Mouse (Mus musculus) lung, embryonic 15.5 days (tissue): ENCODE results near the gene Nipbl. TPM values are rescaled to one million over a fixed set of nuclear protein-coding genes. Genes with fewer than 3 reads are reported as not detected.
"Not testable (repeated sequence)": the region's sequence is repeated elsewhere in the genome, so short reads cannot be mapped to it uniquely, and the experiment has no call there.

Experiments used
- ATAC-seq: fragments of 200-750 bp; cut with Nextera tagmentation; 2 replicates; pipeline ENCODE4 v1.8.0; 2017; ENCODE audit warnings: moderate number of reproducible peaks, borderline replicate concordance; ENCODE audit not compliant: low FRiP score, low TSS enrichment; ENCODE audit errors: extremely low read depth
- H3K27ac ChIP-seq: fragments of 300-500 bp; sonication (generic); 2 replicates; pipeline ENCODE4 v1.5.1; 2015; ENCODE audit warnings: moderate library complexity, mild to moderate bottlenecking, inconsistent platforms
- H3K27me3 ChIP-seq: fragments of 300-500 bp; sonication (generic); 2 replicates; pipeline ENCODE4 v1.6.1; 2015; ENCODE audit warnings: inconsistent platforms
- H3K36me3 ChIP-seq: fragments of 300-500 bp; sonication (generic); 2 replicates; pipeline ENCODE4 v1.6.1; 2015; ENCODE audit warnings: inconsistent platforms
- H3K4me1 ChIP-seq: fragments of 300-500 bp; sonication (generic); 2 replicates; pipeline ENCODE4 v1.6.1; 2015; ENCODE audit warnings: inconsistent platforms
- H3K4me2 ChIP-seq: fragments of 300-500 bp; sonication (generic); 2 replicates; pipeline ENCODE4 v1.6.1; 2015; ENCODE audit warnings: inconsistent platforms, mild to moderate bottlenecking, moderate library complexity
- H3K4me3 ChIP-seq: fragments of 300-500 bp; sonication (generic); 2 replicates; pipeline ENCODE4 v1.5.1; 2015; ENCODE audit warnings: mild to moderate bottlenecking, inconsistent platforms
- H3K9ac ChIP-seq: fragments of 300-500 bp; sonication (generic); 2 replicates; pipeline ENCODE4 v1.6.1; 2015; ENCODE audit warnings: inconsistent platforms
- H3K9me3 ChIP-seq: fragments of 300-500 bp; sonication (generic); 2 replicates; pipeline ENCODE4 v1.6.1; 2016; ENCODE audit warnings: inconsistent platforms
- WGBS: fragments of 180-500 bp; shearing (Covaris S2); methylation state at CpG from one replicate; pipeline ENCODE4 v1.1.7; 2015; 5-methylcytosine and 5-hydroxymethylcytosine counted together
- polyA plus RNA-seq: library from polyadenylated mRNA; unstranded; fragments of >200 nt; fragmentation: Nextera tagmentation; extraction: Ambion mirVana; gene quantifications from 2 replicates; pipeline ENCODE4 v1.2.1, GENCODE M21; 2015

Gene Nipbl
- 16.2 and 16.9 TPM in 2 replicates for polyA plus RNA-seq

GRCm38 (mm10) chr15:8443926-8444889, at the start of gene Nipbl:
Gene Nipbl, minus strand, starts transcription at chr15:8444463.
- peak within 1 kb of the TSS; percentile 96 for H3K9ac ChIP-seq
- H3K4me2 ChIP-seq = peak within 1 kb of the TSS; percentile 74
- ATAC-seq = peak; percentile 90
- peaks cover 18% of the 10 kb centered on the region for H3K4me1 ChIP-seq
- no peaks in the 10 kb centered on the region for H3K27me3 ChIP-seq
- peak within 1 kb of the TSS; percentile 89 for H3K4me3 ChIP-seq
- H3K9me3 ChIP-seq = no peaks in the 10 kb centered on the region
- H3K36me3 ChIP-seq = no peaks in the 10 kb centered on the region
- peak within 1 kb of the TSS; percentile 99 for H3K27ac ChIP-seq
- WGBS = under 1% methylated on average over 68 of the region's 102 CpGs

- no peak for ATAC-seq
- H3K9ac ChIP-seq = no peak overlapping the region
- no peak overlapping the region for H3K27ac ChIP-seq
- H3K36me3 ChIP-seq = no peaks in the 10 kb centered on the region
- no peak overlapping the region for H3K4me3 ChIP-seq
- no peaks in the 10 kb centered on the region for H3K9me3 ChIP-seq
- WGBS = 55% methylated on average over 6 of the region's 6 CpGs
- no peaks in the 10 kb centered on the region for H3K27me3 ChIP-seq
- no peak overlapping the region for H3K4me2 ChIP-seq
- H3K4me1 ChIP-seq = no peaks in the 10 kb centered on the region
Observed at GRCm38 (mm10) chr15:8485261-8485660, 41.0 kb upstream of the Nipbl start.

GRCm38 (mm10) chr15:8469006-8469575, 24.8 kb upstream of the Nipbl start:
- Histone ChIP-seq H3K4me1 (no peaks in the 10 kb centered on the region), H3K27ac (no peak overlapping the region), H3K4me3 (no peak overlapping the region), H3K36me3 (no peaks in the 10 kb centered on the region), H3K4me2 (no peak overlapping the region), H3K27me3 (no peaks in the 10 kb centered on the region), H3K9ac (no peak overlapping the region), H3K9me3 (no peaks in the 10 kb centered on the region)
- WGBS = 32% methylated on average over 4 of the region's 4 CpGs
- ATAC-seq = no peak

GRCm38 (mm10) chr15:8463521-8463920, 19.3 kb upstream of the Nipbl start:
- Histone ChIP-seq H3K9me3 (no peaks in the 10 kb centered on the region), H3K4me3 (no peak overlapping the region), H3K4me2 (no peak overlapping the region), H3K9ac (no peak overlapping the region), H3K27me3 (no peaks in the 10 kb centered on the region), H3K4me1 (no peaks in the 10 kb centered on the region), H3K36me3 (no peaks in the 10 kb centered on the region), H3K27ac (no peak overlapping the region)
- WGBS = 83% methylated on average over 1 of the region's 1 CpGs
- ATAC-seq = no peak

GRCm38 (mm10) chr15:8462780-8463179, 18.5 kb upstream of the Nipbl start:
- ATAC-seq = no peak
- H3K4me3 ChIP-seq = no peak overlapping the region
- H3K36me3 ChIP-seq = no peaks in the 10 kb centered on the region
- no peak overlapping the region for H3K27ac ChIP-seq
- no peak overlapping the region for H3K9ac ChIP-seq
- H3K4me2 ChIP-seq = no peak overlapping the region
- 90% methylated on average over 4 of the region's 4 CpGs for WGBS
- H3K4me1 ChIP-seq = no peaks in the 10 kb centered on the region
- no peaks in the 10 kb centered on the region for H3K9me3 ChIP-seq
- no peaks in the 10 kb centered on the region for H3K27me3 ChIP-seq

- Histone ChIP-seq H3K36me3 (no peaks in the 10 kb centered on the region), H3K9ac (no peak overlapping the region), H3K9me3 (no peaks in the 10 kb centered on the region), H3K4me2 (no peak overlapping the region), H3K4me3 (no peak overlapping the region), H3K27me3 (no peaks in the 10 kb centered on the region), H3K27ac (no peak overlapping the region), H3K4me1 (no peaks in the 10 kb centered on the region)
- WGBS = 41% methylated on average over 2 of the region's 2 CpGs
- ATAC-seq = no peak
Observed at GRCm38 (mm10) chr15:8460871-8461270, 16.6 kb upstream of the Nipbl start.

- Histone ChIP-seq H3K4me3 (no peak overlapping the region), H3K27ac (no peak overlapping the region), H3K4me2 (no peak overlapping the region), H3K9ac (no peak overlapping the region), H3K4me1 (no peaks in the 10 kb centered on the region), H3K27me3 (no peaks in the 10 kb centered on the region), H3K9me3 (no peaks in the 10 kb centered on the region), H3K36me3 (no peaks in the 10 kb centered on the region)
- ATAC-seq = no peak
- WGBS = 85% methylated on average over 2 of the region's 2 CpGs
Observed at GRCm38 (mm10) chr15:8459979-8460378, 15.7 kb upstream of the Nipbl start.

GRCm38 (mm10) chr15:8456223-8456622, 12.0 kb upstream of the Nipbl start:
- not testable (repeated sequence) for H3K9ac ChIP-seq, H3K4me3 ChIP-seq, H3K9me3 ChIP-seq, H3K4me2 ChIP-seq, H3K27me3 ChIP-seq, H3K4me1 ChIP-seq, H3K27ac ChIP-seq, ATAC-seq, H3K36me3 ChIP-seq
- 82% methylated on average over 1 of the region's 2 CpGs for WGBS

GRCm38 (mm10) chr15:8455486-8455885, 11.2 kb upstream of the Nipbl start:
- Histone ChIP-seq H3K4me2 (no peak overlapping the region), H3K9me3 (no peaks in the 10 kb centered on the region), H3K4me1 (no peaks in the 10 kb centered on the region), H3K36me3 (no peaks in the 10 kb centered on the region), H3K4me3 (no peak overlapping the region), H3K27ac (no peak overlapping the region), H3K27me3 (no peaks in the 10 kb centered on the region), H3K9ac (no peak overlapping the region)
- no peak for ATAC-seq
- 89% methylated on average over 2 of the region's 2 CpGs for WGBS

- no peak overlapping the region for H3K27ac ChIP-seq
- no peak overlapping the region for H3K4me2 ChIP-seq
- no peaks in the 10 kb centered on the region for H3K9me3 ChIP-seq
- no peaks in the 10 kb centered on the region for H3K36me3 ChIP-seq
- H3K27me3 ChIP-seq = no peaks in the 10 kb centered on the region
- no peak; the same call in 1 of the 2 replicates for ATAC-seq
- 36% methylated on average over 3 of the region's 3 CpGs for WGBS
- H3K4me1 ChIP-seq = peaks cover 13% of the 10 kb centered on the region
- no peak overlapping the region for H3K4me3 ChIP-seq
- H3K9ac ChIP-seq = no peak overlapping the region
Observed at GRCm38 (mm10) chr15:8451071-8451470, 6.8 kb upstream of the Nipbl start.

GRCm38 (mm10) chr15:8447193-8447767, 3.0 kb upstream of the Nipbl start:
- H3K4me3 ChIP-seq = no peak overlapping the region
- H3K27ac ChIP-seq = no peak overlapping the region
- ATAC-seq = no peak
- H3K9me3 ChIP-seq = no peaks in the 10 kb centered on the region
- peak overlapping the region; percentile 74 for H3K4me2 ChIP-seq
- no peak overlapping the region for H3K9ac ChIP-seq
- no peaks in the 10 kb centered on the region for H3K27me3 ChIP-seq
- WGBS = 38% methylated on average over 8 of the region's 8 CpGs
- no peaks in the 10 kb centered on the region for H3K36me3 ChIP-seq
- peaks cover 18% of the 10 kb centered on the region for H3K4me1 ChIP-seq

- ATAC-seq = no peak
- H3K4me2 ChIP-seq = peak overlapping the region; percentile 74
- 2% methylated on average over 6 of the region's 6 CpGs for WGBS
Observed at GRCm38 (mm10) chr15:8446435-8446834, 2.2 kb upstream of the Nipbl start.

More at GRCm38 (mm10) chr15:8446435-8446834, 2.2 kb upstream of the Nipbl start:
- Histone ChIP-seq H3K4me1 (peaks cover 18% of the 10 kb centered on the region), H3K4me3 (peak overlapping the region; percentile 89), H3K27me3 (no peaks in the 10 kb centered on the region), H3K9me3 (no peaks in the 10 kb centered on the region), H3K9ac (peak overlapping the region; percentile 96), H3K36me3 (no peaks in the 10 kb centered on the region), H3K27ac (peak overlapping the region; percentile 99)
